Mouse (Mus musculus): ENCODE results near the gene Acnat2.
"Not testable (repeated sequence)": the region's sequence is repeated elsewhere in the genome, so short reads cannot be mapped to it uniquely, and the experiment has no call there.

DNA sequence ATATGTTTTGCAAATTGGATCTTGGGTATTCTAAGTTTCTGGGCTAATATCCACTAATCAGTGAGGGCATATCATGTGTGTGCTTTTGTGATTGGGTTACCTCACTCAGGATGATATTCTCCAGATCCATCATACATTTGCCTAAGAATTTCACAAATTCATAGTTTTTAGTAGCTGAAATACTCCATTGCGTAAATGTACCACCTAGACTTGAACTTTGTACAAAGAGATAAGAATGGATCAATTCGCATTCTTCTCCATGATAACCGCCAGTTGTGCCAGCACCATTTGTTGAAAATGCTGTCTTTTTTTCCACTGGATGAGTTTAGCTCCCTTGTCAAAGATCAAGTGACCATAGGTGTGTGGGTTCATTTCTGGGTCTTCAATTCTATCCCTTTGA lies 29.0 kb upstream of the Acnat2 start:
- not testable (repeated sequence) for TF ChIP-seq CTCF (IDR thresholded peaks at IDR 0.05); POLR2A (IDR thresholded peaks at IDR 0.05; ENCODE audit: insufficient read depth, low read depth, low read length); EP300 (IDR thresholded peaks at IDR 0.05; ENCODE audit: insufficient read depth, low read depth, low read length)
